Mouse (Mus musculus) forebrain, embryonic 11.5 days (tissue): ENCODE data around the gene Pde1a. TPM values are rescaled to one million over a fixed set of nuclear protein-coding genes. Genes with fewer than 3 reads are reported as not detected.

Source experiments
- ATAC-seq: fragments of 200-750 bp; cut with Nextera tagmentation; replicated peaks from 2 replicates; pipeline ENCODE4 v1.8.0; 2017; ENCODE audit warnings: moderate TSS enrichment; ENCODE audit not compliant: low FRiP score
- DNase-seq: peaks from one replicate; pipeline ENCODE4 v3.0.0-alpha.2; 2017; ENCODE audit warnings: low spot score
- H3K27ac ChIP-seq: fragments of 300-500 bp; sonication (generic); 2 replicates; pipeline ENCODE4 v1.5.1; 2014; ENCODE audit warnings: low read depth, low read length
- H3K27me3 ChIP-seq: fragments of 300-500 bp; sonication (generic); 2 replicates; pipeline ENCODE4 v1.6.1; 2014; ENCODE audit warnings: mild to moderate bottlenecking, low read length, mixed read lengths; ENCODE audit not compliant: control insufficient read depth, insufficient read depth
- H3K36me3 ChIP-seq: fragments of 300-500 bp; sonication (generic); 2 replicates; pipeline ENCODE4 v1.6.1; 2014; ENCODE audit warnings: mild to moderate bottlenecking, low read length, moderate library complexity, mixed read lengths; ENCODE audit not compliant: control insufficient read depth, insufficient read depth
- H3K4me1 ChIP-seq: fragments of 300-500 bp; sonication (generic); replicated peaks from 2 replicates; pipeline ENCODE4 v1.6.1; 2014; ENCODE audit warnings: low read length, mixed read lengths; ENCODE audit not compliant: control insufficient read depth, insufficient read depth
- H3K4me2 ChIP-seq: fragments of 300-500 bp; sonication (generic); 2 replicates; pipeline ENCODE4 v1.6.1; 2014; ENCODE audit warnings: low read depth, mild to moderate bottlenecking, low read length, moderate library complexity, mixed read lengths; ENCODE audit not compliant: severe bottlenecking
- H3K4me3 ChIP-seq: fragments of 300-500 bp; sonication (generic); 2 replicates; pipeline ENCODE4 v1.5.1; 2014; ENCODE audit warnings: low read depth, low read length
- H3K9ac ChIP-seq: fragments of 300-500 bp; sonication (generic); 2 replicates; pipeline ENCODE4 v1.6.1; 2014; ENCODE audit warnings: low read length
- H3K9me3 ChIP-seq: fragments of 300-500 bp; sonication (generic); 2 replicates; pipeline ENCODE4 v1.6.1; 2016; ENCODE audit warnings: low read length, mixed read lengths; ENCODE audit not compliant: control insufficient read depth
- WGBS: fragments of 180-500 bp; shearing (Covaris S2); extraction: QIAGEN DNeasy Blood & Tissue Kit; methylation state at CpG from one replicate; pipeline ENCODE4 v1.1.7; 2014; 5-methylcytosine and 5-hydroxymethylcytosine counted together
- polyA plus RNA-seq: library from polyadenylated mRNA; unstranded; fragments of >200 nt; fragmentation: Nextera tagmentation; extraction: Ambion mirVana; gene quantifications from 2 replicates; pipeline ENCODE4 v1.2.1, GENCODE M21; 2014

Pde1a gene
- polyA plus RNA-seq, 1 experiment from 2014 or later, result 1.9 TPM

GRCm38 (mm10) chr2:79793186-79793585 is 336.1 kb downstream of the Pde1a start:
- H3K27me3 ChIP-seq, result no peaks in the 10 kb centered on the region
- H3K4me3 ChIP-seq, result no peak overlapping the region
- H3K4me2 ChIP-seq, result no peak overlapping the region
- no peaks in the 10 kb centered on the region for H3K9me3 ChIP-seq
- H3K27ac ChIP-seq, result no peak overlapping the region
- no peak for ATAC-seq
- H3K9ac ChIP-seq, result no peak overlapping the region
- DNase-seq, result no peak
- no peaks in the 10 kb centered on the region for H3K36me3 ChIP-seq
- H3K4me1 ChIP-seq, result no peaks in the 10 kb centered on the region
- WGBS, result 85% methylated on average over 2 of the region's 2 CpGs

GRCm38 (mm10) chr2:79786467-79786866 is 342.8 kb downstream of the Pde1a start:
- no peak overlapping the region for H3K27ac ChIP-seq
- no peaks in the 10 kb centered on the region for H3K4me1 ChIP-seq
- H3K4me2 ChIP-seq, result no peak overlapping the region
- H3K4me3 ChIP-seq, result no peak overlapping the region
- ATAC-seq (no peak), DNase-seq (no peak)
- WGBS, result 90% methylated on average over 11 of the region's 11 CpGs
- H3K9ac ChIP-seq, result no peak overlapping the region
- H3K27me3 ChIP-seq, result no peaks in the 10 kb centered on the region
- no peaks in the 10 kb centered on the region for H3K36me3 ChIP-seq
- H3K9me3 ChIP-seq, result no peaks in the 10 kb centered on the region

GRCm38 (mm10) chr2:79785541-79786134 is 343.6 kb downstream of the Pde1a start:
- Histone ChIP-seq H3K36me3 (no peaks in the 10 kb centered on the region), H3K4me2 (no peak overlapping the region), H3K27ac (no peak overlapping the region), H3K4me1 (no peaks in the 10 kb centered on the region), H3K4me3 (no peak overlapping the region), H3K27me3 (no peaks in the 10 kb centered on the region), H3K9ac (no peak overlapping the region), H3K9me3 (no peaks in the 10 kb centered on the region)
- 64% methylated on average over 8 of the region's 8 CpGs for WGBS
- DNase-seq (no peak), ATAC-seq (no peak)

Other genes with a start within 250 kb of the Pde1a start
- gene Prdx6b, start 163.0 kb upstream of the Pde1a start, polyA plus RNA-seq, result not detected in 2 replicates
- gene Dnajc10, start 186.0 kb upstream of the Pde1a start, polyA plus RNA-seq, result 83.3 and 88.6 TPM in 2 replicates